20 mouse cellular contexts compared by ENCODE assay signal in genomic region chr2:4290475-4290874, GRCm38 (mm10).
"Had no signal": no experiment of that assay in that cellular context is flagged by ENCODE, and none has a peak within 500 bp of the region (broad histone marks: within the 10 kb centered on the region; RNA-seq: fewer than 3 reads in every experiment).

No protein-coding gene starts in this region.

- H3K9ac ChIP-seq: liver, embryonic 13.5 days; liver, embryonic 15.5 days; liver, postnatal 0 days; lung, embryonic 15.5 days; midbrain, embryonic 13.5 days; midbrain, embryonic 15.5 days; neural tube, embryonic 12.5 days had no signal

- H3K27me3 ChIP-seq: liver, embryonic 13.5 days; liver, embryonic 15.5 days; lung, embryonic 15.5 days; megakaryocyte, embryonic 14.5 days; midbrain, embryonic 13.5 days; midbrain, embryonic 15.5 days; neural tube, embryonic 12.5 days had no signal

- H3K27ac ChIP-seq: liver, embryonic 13.5 days; liver, embryonic 15.5 days; lung, embryonic 15.5 days; macrophage; midbrain, embryonic 13.5 days; midbrain, embryonic 15.5 days; neural tube, embryonic 12.5 days had no signal

- DNase-seq: liver, embryonic 13.5 days; liver, postnatal 0 days; lung, adult 2 months; lung, postnatal 14 days; lung, postnatal 36 days; retina, postnatal 1 day; right cerebral cortex, postnatal 4 days; spleen, adult 18-20 months; thymus, adult 2 months; thymus, postnatal 14 days; thymus, postnatal 4 days had no signal

- H3K36me3 ChIP-seq: liver, embryonic 13.5 days; liver, embryonic 15.5 days; lung, embryonic 15.5 days; midbrain, embryonic 13.5 days; midbrain, embryonic 15.5 days; neural tube, embryonic 12.5 days had no signal

- H3K4me3 ChIP-seq: liver, embryonic 13.5 days; liver, embryonic 15.5 days; lung, embryonic 15.5 days; megakaryocyte, embryonic 14.5 days; midbrain, embryonic 13.5 days; midbrain, embryonic 15.5 days; neural tube, embryonic 12.5 days had no signal

- H3K4me2 ChIP-seq: liver, embryonic 13.5 days; liver, embryonic 15.5 days; lung, embryonic 15.5 days; midbrain, embryonic 11.5 days; midbrain, embryonic 13.5 days; midbrain, embryonic 15.5 days; neural tube, embryonic 12.5 days had no signal

- H3K4me1 ChIP-seq: liver, embryonic 13.5 days; liver, embryonic 15.5 days; megakaryocyte, embryonic 14.5 days had no signal

- ATAC-seq: liver, postnatal 0 days; lung, postnatal 0 days; midbrain, embryonic 13.5 days; midbrain, embryonic 15.5 days had no signal

- H3K9me3 ChIP-seq: liver, embryonic 13.5 days; liver, embryonic 15.5 days; lung, embryonic 15.5 days; midbrain, embryonic 13.5 days; midbrain, embryonic 15.5 days; neural tube, embryonic 12.5 days had no signal
